Mouse (Mus musculus): ENCODE measurements around the gene Wwp2. TPM values are rescaled to one million over a fixed set of nuclear protein-coding genes. Genes with fewer than 3 reads are reported as not detected.
A peak's percentile ranks its signal among the peaks of the same experiment; 100 is the strongest.

Wwp2 gene
- polyA plus RNA-seq, 1 experiment from 2014 or later: 69.5 TPM

DNA sequence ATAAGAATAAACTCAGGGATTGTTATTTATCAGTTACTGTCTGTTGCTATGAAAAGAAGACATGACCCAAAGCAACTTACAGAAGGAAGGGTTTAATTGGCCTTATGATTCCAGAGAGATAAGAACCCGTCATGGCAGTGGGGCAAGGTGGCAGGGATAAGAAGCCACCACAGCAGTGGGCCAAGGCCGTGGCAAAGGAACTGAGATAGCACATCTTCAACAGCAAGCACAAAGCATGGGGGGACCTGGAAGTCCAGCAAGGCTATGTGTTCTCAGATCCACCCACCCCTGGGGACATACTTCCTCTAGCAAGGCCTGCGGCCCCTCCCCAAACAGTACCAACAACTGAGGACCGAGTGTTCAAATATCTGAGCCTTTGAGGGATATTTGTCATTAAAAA lies 141.5 kb downstream of the Wwp2 start:
- DNase-seq (ENCODE audit: low spot score) (no peak), ATAC-seq (ENCODE audit: low FRiP score) (no peak)
- Histone ChIP-seq H3K4me1 (replicated peaks; ENCODE audit: control insufficient read depth, insufficient read depth, low read length) (no peaks in the 10 kb centered on the region), H3K27me3 (ENCODE audit: control insufficient read depth, insufficient read depth, low read length) (no peaks in the 10 kb centered on the region), H3K4me3 (ENCODE audit: low read depth, low read length) (no peak overlapping the region), H3K4me2 (replicated peaks; ENCODE audit: low read depth, low read length) (no peak overlapping the region), H3K36me3 (ENCODE audit: control insufficient read depth, insufficient read depth, low read length) (peaks cover 12% of the 10 kb centered on the region), H3K9me3 (ENCODE audit: control insufficient read depth, low read length) (no peaks in the 10 kb centered on the region), H3K9ac (ENCODE audit: low read depth, low read length) (no peak overlapping the region), H3K27ac (ENCODE audit: low read depth, low read length) (no peak overlapping the region)
- WGBS: 91% methylated on average over 4 of the region's 4 CpGs

DNA sequence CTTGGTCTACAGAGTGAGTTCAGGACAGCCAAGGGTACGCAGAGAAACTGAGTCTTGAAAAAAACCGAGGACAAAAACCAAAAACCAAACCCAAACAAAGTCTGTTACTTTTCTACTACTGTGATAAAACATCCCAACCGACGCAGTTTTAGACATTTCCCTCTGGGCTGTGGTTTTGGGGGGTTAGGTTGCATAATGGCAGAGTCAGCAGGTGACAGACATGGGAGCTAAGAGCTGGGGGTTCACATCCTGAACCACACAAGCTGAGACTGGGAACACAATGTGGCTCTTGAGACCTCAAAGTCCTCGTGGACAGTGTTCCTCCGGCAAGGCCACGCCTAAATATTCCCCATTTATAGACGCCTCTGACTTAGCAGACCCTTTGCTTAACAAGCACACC lies 142.0 kb downstream of the Wwp2 start:
- ATAC-seq (ENCODE audit: low FRiP score): no peak
- Histone ChIP-seq H3K9me3 (ENCODE audit: control insufficient read depth, low read length) (no peaks in the 10 kb centered on the region), H3K36me3 (ENCODE audit: control insufficient read depth, insufficient read depth, low read length) (peaks cover 16% of the 10 kb centered on the region), H3K4me2 (replicated peaks; ENCODE audit: low read depth, low read length) (no peak overlapping the region), H3K27me3 (ENCODE audit: control insufficient read depth, insufficient read depth, low read length) (no peaks in the 10 kb centered on the region), H3K9ac (ENCODE audit: low read depth, low read length) (no peak overlapping the region), H3K4me3 (ENCODE audit: low read depth, low read length) (no peak overlapping the region), H3K4me1 (replicated peaks; ENCODE audit: control insufficient read depth, insufficient read depth, low read length) (no peaks in the 10 kb centered on the region), H3K27ac (ENCODE audit: low read depth, low read length) (no peak overlapping the region)
- DNase-seq (ENCODE audit: low spot score): no peak
- WGBS: 94% methylated on average over 8 of the region's 8 CpGs

DNA sequence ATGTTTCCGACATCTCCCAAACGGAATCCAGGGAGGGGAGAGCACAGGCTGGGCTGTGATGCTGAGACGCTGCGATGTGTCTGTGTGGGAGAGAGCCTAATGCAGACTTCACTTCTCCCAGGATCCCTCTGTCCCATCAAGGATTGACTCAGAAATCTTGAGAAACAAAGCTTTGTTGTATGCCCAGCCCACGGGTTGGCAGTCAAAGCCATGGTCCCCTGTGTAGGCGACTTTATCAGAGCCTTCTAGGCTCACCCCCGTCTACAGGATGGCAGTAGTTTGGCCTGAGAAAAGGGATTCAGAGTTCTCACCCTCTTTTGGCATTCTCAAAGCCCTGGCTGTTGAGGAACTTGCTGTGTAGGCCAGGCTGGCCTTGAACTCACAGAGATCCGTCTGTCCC lies 142.4 kb downstream of the Wwp2 start:
- H3K4me3 ChIP-seq (ENCODE audit: low read depth, low read length): no peak overlapping the region
- H3K36me3 ChIP-seq (ENCODE audit: control insufficient read depth, insufficient read depth, low read length): peaks cover 19% of the 10 kb centered on the region
- H3K4me2 ChIP-seq (replicated peaks; ENCODE audit: low read depth, low read length): no peak overlapping the region
- no peak overlapping the region for H3K9ac ChIP-seq (ENCODE audit: low read depth, low read length)
- H3K27me3 ChIP-seq (ENCODE audit: control insufficient read depth, insufficient read depth, low read length): no peaks in the 10 kb centered on the region
- H3K4me1 ChIP-seq (replicated peaks; ENCODE audit: control insufficient read depth, insufficient read depth, low read length): no peaks in the 10 kb centered on the region
- WGBS: 87% methylated on average over 8 of the region's 8 CpGs
- H3K9me3 ChIP-seq (ENCODE audit: control insufficient read depth, low read length): no peaks in the 10 kb centered on the region
- ATAC-seq (ENCODE audit: low FRiP score): no peak
- no peak overlapping the region for H3K27ac ChIP-seq (ENCODE audit: low read depth, low read length)
- no peak for DNase-seq (ENCODE audit: low spot score)

DNA sequence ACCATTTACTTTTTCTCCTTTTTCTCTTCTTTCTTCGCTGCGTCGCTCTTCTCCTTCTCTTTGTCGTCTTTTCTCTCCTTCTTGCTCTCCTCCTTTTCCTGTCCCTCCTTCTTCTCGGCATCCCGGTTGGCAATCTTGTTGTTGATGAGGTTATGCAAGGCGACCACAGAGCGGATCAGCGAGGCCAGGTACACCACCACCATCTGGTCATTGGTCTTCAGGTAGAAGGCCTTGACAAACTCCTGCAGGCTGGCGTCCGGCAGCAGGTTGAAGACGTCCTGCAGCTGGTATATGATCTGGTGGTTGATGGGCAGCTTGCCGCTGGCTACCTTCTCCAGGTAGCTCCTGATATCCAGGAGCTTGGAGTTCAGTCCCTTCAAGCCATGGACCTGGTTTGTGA lies 144.7 kb downstream of the Wwp2 start:
- H3K4me1 ChIP-seq (replicated peaks; ENCODE audit: control insufficient read depth, insufficient read depth, low read length): no peaks in the 10 kb centered on the region
- WGBS: 94% methylated on average over 13 of the region's 13 CpGs
- ATAC-seq (ENCODE audit: low FRiP score) (no peak), DNase-seq (ENCODE audit: low spot score) (no peak)
- no peak overlapping the region for H3K9ac ChIP-seq (ENCODE audit: low read depth, low read length)
- peaks cover 22% of the 10 kb centered on the region for H3K36me3 ChIP-seq (ENCODE audit: control insufficient read depth, insufficient read depth, low read length)
- no peaks in the 10 kb centered on the region for H3K27me3 ChIP-seq (ENCODE audit: control insufficient read depth, insufficient read depth, low read length)
- no peak overlapping the region for H3K27ac ChIP-seq (ENCODE audit: low read depth, low read length)
- no peaks in the 10 kb centered on the region for H3K9me3 ChIP-seq (ENCODE audit: control insufficient read depth, low read length)
- H3K4me2 ChIP-seq (replicated peaks; ENCODE audit: low read depth, low read length): no peak overlapping the region
- no peak overlapping the region for H3K4me3 ChIP-seq (ENCODE audit: low read depth, low read length)

DNA sequence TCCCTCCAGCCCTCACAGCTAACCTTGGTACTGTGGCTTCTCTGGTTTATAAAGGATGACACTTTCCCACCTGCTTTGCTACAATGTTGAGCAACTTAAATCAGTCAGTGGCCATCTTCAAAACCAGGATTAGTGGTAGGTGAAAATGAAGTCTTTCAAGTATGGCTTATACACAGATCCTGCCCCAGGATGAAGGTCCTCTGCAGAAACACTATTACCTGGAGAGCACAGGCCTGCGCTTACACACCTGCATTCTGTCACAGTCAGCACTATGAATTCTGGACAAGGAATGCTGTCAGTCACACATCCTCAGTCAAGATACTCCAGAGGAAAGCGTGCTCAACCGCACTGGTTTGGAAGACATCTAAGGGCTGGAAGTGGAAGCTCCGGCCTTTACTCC lies 145.4 kb downstream of the Wwp2 start:
- no peak overlapping the region for H3K4me2 ChIP-seq (replicated peaks; ENCODE audit: low read depth, low read length)
- peaks cover 22% of the 10 kb centered on the region for H3K36me3 ChIP-seq (ENCODE audit: control insufficient read depth, insufficient read depth, low read length)
- no peak overlapping the region for H3K27ac ChIP-seq (ENCODE audit: low read depth, low read length)
- H3K4me3 ChIP-seq (ENCODE audit: low read depth, low read length): no peak overlapping the region
- 96% methylated on average over 4 of the region's 4 CpGs for WGBS
- DNase-seq (ENCODE audit: low spot score) (no peak), ATAC-seq (ENCODE audit: low FRiP score) (no peak)
- no peak overlapping the region for H3K9ac ChIP-seq (ENCODE audit: low read depth, low read length)
- H3K27me3 ChIP-seq (ENCODE audit: control insufficient read depth, insufficient read depth, low read length): no peaks in the 10 kb centered on the region
- H3K9me3 ChIP-seq (ENCODE audit: control insufficient read depth, low read length): no peaks in the 10 kb centered on the region
- H3K4me1 ChIP-seq (replicated peaks; ENCODE audit: control insufficient read depth, insufficient read depth, low read length): no peaks in the 10 kb centered on the region

DNA sequence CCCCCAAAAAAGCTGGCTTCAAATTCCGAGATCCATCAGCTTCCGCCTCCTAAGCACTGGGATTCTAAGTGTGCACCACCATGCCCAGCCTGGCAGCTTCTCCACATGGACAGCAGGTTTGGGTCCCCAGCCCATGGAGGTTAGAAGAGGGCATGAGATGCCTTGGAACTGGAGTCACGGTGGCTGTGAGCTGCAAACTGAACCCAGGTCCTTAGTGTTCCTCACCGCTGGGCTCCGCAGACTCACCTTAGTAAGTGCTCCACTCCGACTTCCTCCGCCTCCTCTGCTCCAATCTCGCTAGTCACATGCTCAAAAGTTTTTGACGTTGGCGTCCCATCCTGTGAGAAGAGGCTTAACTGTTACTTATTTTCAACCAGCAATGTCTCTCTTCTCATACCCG lies 146.0 kb downstream of the Wwp2 start:
- Histone ChIP-seq H3K36me3 (ENCODE audit: control insufficient read depth, insufficient read depth, low read length) (peaks cover 22% of the 10 kb centered on the region), H3K4me1 (replicated peaks; ENCODE audit: control insufficient read depth, insufficient read depth, low read length) (no peaks in the 10 kb centered on the region), H3K4me3 (ENCODE audit: low read depth, low read length) (no peak overlapping the region), H3K9ac (ENCODE audit: low read depth, low read length) (no peak overlapping the region), H3K27me3 (ENCODE audit: control insufficient read depth, insufficient read depth, low read length) (no peaks in the 10 kb centered on the region), H3K4me2 (replicated peaks; ENCODE audit: low read depth, low read length) (no peak overlapping the region), H3K27ac (ENCODE audit: low read depth, low read length) (no peak overlapping the region), H3K9me3 (ENCODE audit: control insufficient read depth, low read length) (no peaks in the 10 kb centered on the region)
- WGBS: 93% methylated on average over 11 of the region's 11 CpGs
- ATAC-seq (ENCODE audit: low FRiP score): no peak
- DNase-seq (ENCODE audit: low spot score): no peak

DNA sequence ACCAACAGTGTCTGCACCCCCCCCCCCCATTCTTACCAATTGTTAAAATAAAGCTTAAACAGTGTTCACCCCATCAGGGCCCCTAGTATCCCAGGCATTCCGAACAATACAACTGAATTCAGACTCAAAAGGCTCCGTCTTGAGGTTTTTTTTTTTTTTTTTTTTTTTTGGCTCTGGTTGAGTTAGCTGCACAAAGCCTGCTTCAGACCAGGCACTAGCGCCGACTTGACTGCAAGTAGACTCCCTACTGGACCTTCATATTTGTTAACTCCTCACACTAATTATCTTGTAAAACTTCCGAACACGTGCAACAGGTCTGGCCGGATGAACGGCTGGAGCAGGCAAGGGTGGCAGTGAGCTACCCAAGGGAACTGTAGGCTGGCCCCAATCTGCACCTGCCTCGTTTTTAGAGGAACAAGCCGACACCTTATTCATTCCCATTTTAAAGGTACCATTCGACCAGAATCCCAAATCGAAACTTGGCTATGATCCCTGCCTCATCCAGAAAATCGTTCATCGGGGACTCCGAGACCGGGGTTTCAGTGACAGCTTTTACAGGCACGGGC lies 151.3 kb downstream of the Wwp2 start:
- peaks cover 11% of the 10 kb centered on the region for H3K36me3 ChIP-seq (ENCODE audit: control insufficient read depth, insufficient read depth, low read length)
- DNase-seq (ENCODE audit: low spot score) (no peak), ATAC-seq (ENCODE audit: low FRiP score) (peak; percentile 12; the same call in 1 of the 2 replicates)

DNA sequence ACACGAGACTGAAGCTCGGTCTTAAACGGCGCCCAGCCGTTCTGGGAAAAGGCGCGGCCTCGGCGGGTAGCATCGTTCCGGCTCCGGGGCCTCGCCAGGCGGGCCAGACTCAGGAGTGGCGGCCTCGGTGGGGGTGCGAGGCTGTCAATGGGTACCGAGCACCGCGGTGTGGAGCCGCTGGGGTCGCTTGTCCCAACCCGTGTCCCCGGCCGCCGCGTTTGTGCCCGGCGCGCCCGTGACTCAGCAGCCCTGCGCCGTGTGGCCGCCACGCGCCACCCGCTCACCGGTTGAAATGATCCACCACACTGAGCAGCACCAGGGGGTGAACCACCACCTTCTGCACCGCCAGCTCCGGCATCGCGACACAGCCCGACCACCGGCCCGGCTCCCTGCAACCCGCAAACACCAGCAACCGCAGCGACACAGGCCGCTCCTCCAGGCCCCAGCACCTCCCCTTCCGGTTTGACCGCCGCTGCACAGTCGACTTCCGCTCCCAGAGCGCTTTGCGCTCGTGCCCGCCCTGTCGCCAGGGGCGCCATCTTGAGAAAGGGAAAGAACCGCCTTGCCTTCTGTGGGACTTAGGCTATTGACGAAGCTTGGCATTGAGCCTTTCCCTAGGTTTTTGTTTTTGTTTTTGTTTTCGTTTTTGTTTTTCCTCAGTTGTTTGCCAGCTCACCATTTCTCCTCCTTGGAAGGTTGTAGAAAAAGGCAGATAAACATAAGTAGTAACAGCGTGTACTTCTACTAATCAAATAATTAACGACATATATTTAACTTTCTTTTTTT lies 152.0 kb downstream of the Wwp2 start, which contains the start of gene Psmd7:
Psmd7 (minus strand) TSS at position 470 of the 786 bp plus-strand sequence.
- Histone ChIP-seq H3K36me3 (ENCODE audit: control insufficient read depth, insufficient read depth, low read length) (peaks cover 6% of the 10 kb centered on the region), H3K4me2 (replicated peaks; ENCODE audit: low read depth, low read length) (peak within 1 kb of the TSS; percentile 78), H3K9ac (ENCODE audit: low read depth, low read length) (peak within 1 kb of the TSS; percentile 92), H3K27me3 (ENCODE audit: control insufficient read depth, insufficient read depth, low read length) (no peaks in the 10 kb centered on the region), H3K4me3 (ENCODE audit: low read depth, low read length) (peak within 1 kb of the TSS; percentile 86), H3K4me1 (replicated peaks; ENCODE audit: control insufficient read depth, insufficient read depth, low read length) (no peaks in the 10 kb centered on the region), H3K27ac (ENCODE audit: low read depth, low read length) (peak within 1 kb of the TSS; percentile 72), H3K9me3 (ENCODE audit: control insufficient read depth, low read length) (no peaks in the 10 kb centered on the region)
- ATAC-seq (ENCODE audit: low FRiP score): peak; percentile 97
- DNase-seq (ENCODE audit: low spot score): peak; percentile 97
- 2% methylated on average over 65 of the region's 65 CpGs for WGBS

More for the DNA sequence above, 151.3 kb downstream of the Wwp2 start:
- H3K4me1 ChIP-seq (replicated peaks; ENCODE audit: control insufficient read depth, insufficient read depth, low read length): no peaks in the 10 kb centered on the region
- H3K9ac ChIP-seq (ENCODE audit: low read depth, low read length): peak overlapping the region; percentile 92
- no peaks in the 10 kb centered on the region for H3K27me3 ChIP-seq (ENCODE audit: control insufficient read depth, insufficient read depth, low read length)
- WGBS: 1% methylated on average over 17 of the region's 17 CpGs
- H3K4me3 ChIP-seq (ENCODE audit: low read depth, low read length): peak overlapping the region; percentile 86
- H3K4me2 ChIP-seq (replicated peaks; ENCODE audit: low read depth, low read length): peak overlapping the region; percentile 78
- H3K9me3 ChIP-seq (ENCODE audit: control insufficient read depth, low read length): no peaks in the 10 kb centered on the region
- H3K27ac ChIP-seq (ENCODE audit: low read depth, low read length): peak overlapping the region; percentile 72
